Mouse (Mus musculus) ES-Bruce4 (cell line): ENCODE measurements around the gene Mybpc2. TPM values are rescaled to one million over a fixed set of nuclear protein-coding genes. Genes with fewer than 3 reads are reported as not detected.

Experiments used
- H3K27ac ChIP-seq: 2 replicates; pipeline ENCODE4 v1.5.1; 2012; ENCODE audit warnings: low read length, inconsistent platforms; ENCODE audit not compliant: insufficient read depth
- H3K27me3 ChIP-seq: 2 replicates; pipeline ENCODE4 v1.6.1; 2012; ENCODE audit warnings: mild to moderate bottlenecking, low read length, inconsistent platforms; ENCODE audit not compliant: control insufficient read depth, poor library complexity, insufficient read depth, severe bottlenecking
- H3K36me3 ChIP-seq: 2 replicates; pipeline ENCODE4 v1.6.1; 2012; ENCODE audit warnings: inconsistent platforms, mild to moderate bottlenecking, low read length, moderate library complexity; ENCODE audit not compliant: control insufficient read depth, poor library complexity, insufficient read depth, severe bottlenecking
- H3K4me1 ChIP-seq: one replicate; pipeline ENCODE4 v1.8.1; 2011; ENCODE audit warnings: low read length; ENCODE audit not compliant: control insufficient read depth, insufficient read depth
- H3K4me3 ChIP-seq: 2 replicates; pipeline ENCODE4 v1.5.1; 2011; ENCODE audit warnings: low read depth, mild to moderate bottlenecking, low read length
- H3K9ac ChIP-seq: 2 replicates; pipeline ENCODE4 v1.6.1; 2012; ENCODE audit warnings: low read depth, mild to moderate bottlenecking, inconsistent platforms; ENCODE audit not compliant: poor library complexity, severe bottlenecking
- H3K9me3 ChIP-seq: replicated peaks from 2 replicates; pipeline ENCODE4 v1.6.1; 2012; ENCODE audit warnings: mild to moderate bottlenecking, low read length, inconsistent platforms; ENCODE audit not compliant: control insufficient read depth, poor library complexity, insufficient read depth, severe bottlenecking
- CTCF ChIP-seq: IDR thresholded peaks from one replicate; pipeline ENCODE4 v1.8.1; 2011; ENCODE audit warnings: low read depth, low read length
- EP300 ChIP-seq: IDR thresholded peaks from 2 replicates; pipeline ENCODE4 v1.6.1; 2011; ENCODE audit warnings: low read depth, low read length; ENCODE audit not compliant: insufficient read depth
- POLR2A ChIP-seq: IDR thresholded peaks from one replicate; pipeline ENCODE4 v1.8.1; 2011; ENCODE audit warnings: low read length; ENCODE audit not compliant: insufficient read depth
- polyA plus RNA-seq: library from polyadenylated mRNA; stranded (reverse); fragments of >200 nt; gene quantifications from 2 replicates; pipeline ENCODE4 v1.2.4, GENCODE M21; 2011; ENCODE audit warnings: low read depth; ENCODE audit not compliant: missing spikeins, insufficient read depth, insufficient read length

The Mybpc2 gene
- polyA plus RNA-seq, 1 experiment: 2.5 TPM

GRCm38 (mm10) chr7:44553196-44553764, 28.8 kb upstream of the Mybpc2 start:
- Histone ChIP-seq H3K4me3 (peak overlapping the region; percentile 75), H3K4me1 (peaks cover 5% of the 10 kb centered on the region), H3K27ac (peak overlapping the region; percentile 87), H3K9me3 (no peaks in the 10 kb centered on the region), H3K9ac (peak overlapping the region; percentile 60), H3K27me3 (no peaks in the 10 kb centered on the region), H3K36me3 (peaks cover 12% of the 10 kb centered on the region)
- TF ChIP-seq EP300 (0 out of 2 replicates have a peak, but pooled peaks have one; percentile 8), POLR2A (no peak)

- peak overlapping the region; percentile 73 for H3K4me3 ChIP-seq
- peaks cover 5% of the 10 kb centered on the region for H3K4me1 ChIP-seq
- no peak overlapping the region for H3K27ac ChIP-seq
- peak overlapping the region; percentile 41 for H3K9ac ChIP-seq
- no peaks in the 10 kb centered on the region for H3K9me3 ChIP-seq
- H3K27me3 ChIP-seq: no peaks in the 10 kb centered on the region
- TF ChIP-seq EP300: no peak
- TF ChIP-seq CTCF: no peak
- no peak for TF ChIP-seq POLR2A
- peaks cover 12% of the 10 kb centered on the region for H3K36me3 ChIP-seq
Observed at GRCm38 (mm10) chr7:44552141-44552908, 27.9 kb upstream of the Mybpc2 start.

GRCm38 (mm10) chr7:44551731-44552130, 27.3 kb upstream of the Mybpc2 start:
- H3K36me3 ChIP-seq: peaks cover 12% of the 10 kb centered on the region
- peaks cover 5% of the 10 kb centered on the region for H3K4me1 ChIP-seq
- peak overlapping the region; percentile 73 for H3K4me3 ChIP-seq
- no peaks in the 10 kb centered on the region for H3K27me3 ChIP-seq
- no peak overlapping the region for H3K27ac ChIP-seq
- H3K9me3 ChIP-seq: no peaks in the 10 kb centered on the region
- peak overlapping the region; percentile 41 for H3K9ac ChIP-seq
- TF ChIP-seq CTCF (no peak), EP300 (no peak), POLR2A (no peak)

- Histone ChIP-seq H3K9ac (no peak overlapping the region), H3K27ac (no peak overlapping the region), H3K27me3 (no peaks in the 10 kb centered on the region), H3K4me1 (peaks cover 5% of the 10 kb centered on the region), H3K36me3 (peaks cover 12% of the 10 kb centered on the region), H3K9me3 (no peaks in the 10 kb centered on the region), H3K4me3 (peak overlapping the region; percentile 9)
- TF ChIP-seq POLR2A: no peak
- no peak for TF ChIP-seq CTCF
- no peak for TF ChIP-seq EP300
Observed at GRCm38 (mm10) chr7:44551301-44551700, 26.8 kb upstream of the Mybpc2 start.

- no peak overlapping the region for H3K9ac ChIP-seq
- no peaks in the 10 kb centered on the region for H3K9me3 ChIP-seq
- H3K27me3 ChIP-seq: no peaks in the 10 kb centered on the region
- no peak overlapping the region for H3K4me3 ChIP-seq
- peaks cover 5% of the 10 kb centered on the region for H3K4me1 ChIP-seq
- peaks cover 12% of the 10 kb centered on the region for H3K36me3 ChIP-seq
- no peak overlapping the region for H3K27ac ChIP-seq
- TF ChIP-seq CTCF: no peak
- no peak for TF ChIP-seq EP300
- no peak for TF ChIP-seq POLR2A
Observed at GRCm38 (mm10) chr7:44550409-44550678, 25.9 kb upstream of the Mybpc2 start.

GRCm38 (mm10) chr7:44549621-44550408, 25.4 kb upstream of the Mybpc2 start:
- TF ChIP-seq EP300 (no peak), POLR2A (no peak), CTCF (no peak)
- Histone ChIP-seq H3K9me3 (no peaks in the 10 kb centered on the region), H3K36me3 (peaks cover 12% of the 10 kb centered on the region), H3K27me3 (no peaks in the 10 kb centered on the region), H3K4me3 (no peak overlapping the region), H3K9ac (no peak overlapping the region), H3K4me1 (peaks cover 5% of the 10 kb centered on the region), H3K27ac (no peak overlapping the region)
